Mouse (Mus musculus) cerebellum, postnatal 10 days (tissue): Measurements from ENCODE around the gene Il17ra.

Experiments used
- DNase-seq, 2 experiments: peaks; one replicate each; pipeline ENCODE4 v3.0.0; 2021; ENCODE audit warnings: mixed read lengths in 2 of 2

The Il17ra gene

GRCm38 (mm10) chr6:120472455-120473140 is 9.6 kb downstream of the Il17ra start:
- no peak for DNase-seq

- peak; percentile 40 to 68 for DNase-seq
Measured at GRCm38 (mm10) chr6:120473427-120473826, 10.4 kb downstream of the Il17ra start.

DNA sequence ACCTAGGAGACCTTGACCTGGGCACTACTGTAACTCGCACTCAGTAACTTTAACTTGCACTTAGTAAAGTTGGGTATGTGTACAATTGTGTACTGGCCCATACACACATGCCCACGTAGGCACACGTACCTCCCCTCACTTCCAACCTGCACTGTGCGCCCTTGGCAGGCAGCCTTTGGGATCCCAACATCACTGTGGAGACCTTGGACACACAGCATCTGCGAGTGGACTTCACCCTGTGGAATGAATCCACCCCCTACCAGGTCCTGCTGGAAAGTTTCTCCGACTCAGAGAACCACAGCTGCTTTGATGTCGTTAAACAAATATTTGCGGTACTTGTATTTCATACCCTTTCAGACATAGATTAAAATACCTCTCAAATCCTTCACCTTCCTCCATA is 12.2 kb downstream of the Il17ra start:
- DNase-seq = no peak

- no peak for DNase-seq
Measured at GRCm38 (mm10) chr6:120479302-120479701, 16.3 kb downstream of the Il17ra start.

DNA sequence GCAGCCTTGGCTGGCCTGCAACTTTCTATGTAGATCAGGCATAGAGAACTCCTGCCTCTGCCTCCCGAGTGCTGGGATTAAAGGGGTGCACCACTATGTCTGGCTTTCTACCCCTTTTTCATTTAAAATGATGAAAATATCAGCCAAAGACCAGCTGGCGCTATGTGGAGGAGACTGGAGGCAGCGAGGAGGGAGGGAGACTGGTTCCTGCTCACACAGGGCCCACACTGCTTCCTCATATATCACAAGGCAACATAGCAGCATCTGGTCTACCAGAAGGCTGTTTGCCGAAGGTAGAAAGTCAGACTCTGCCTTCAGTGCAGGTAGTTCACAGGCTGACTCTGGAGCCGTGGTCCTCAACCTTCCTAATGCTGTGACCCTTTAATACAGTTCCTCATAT is 17.3 kb downstream of the Il17ra start:
- DNase-seq = no peak

DNA sequence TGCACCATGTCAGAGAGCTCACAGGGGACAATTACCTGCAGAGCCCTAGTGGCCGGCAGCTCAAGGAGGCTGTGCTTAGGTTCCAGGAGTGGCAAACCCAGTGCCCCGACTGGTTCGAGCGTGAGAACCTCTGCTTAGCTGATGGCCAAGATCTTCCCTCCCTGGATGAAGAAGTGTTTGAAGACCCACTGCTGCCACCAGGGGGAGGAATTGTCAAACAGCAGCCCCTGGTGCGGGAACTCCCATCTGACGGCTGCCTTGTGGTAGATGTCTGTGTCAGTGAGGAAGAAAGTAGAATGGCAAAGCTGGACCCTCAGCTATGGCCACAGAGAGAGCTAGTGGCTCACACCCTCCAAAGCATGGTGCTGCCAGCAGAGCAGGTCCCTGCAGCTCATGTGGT is 18.5 kb downstream of the Il17ra start:
- DNase-seq = peak in 1 of 2 experiments; percentile 35

- DNase-seq = no peak
Measured at GRCm38 (mm10) chr6:120482021-120482420, 19.0 kb downstream of the Il17ra start.

DNA sequence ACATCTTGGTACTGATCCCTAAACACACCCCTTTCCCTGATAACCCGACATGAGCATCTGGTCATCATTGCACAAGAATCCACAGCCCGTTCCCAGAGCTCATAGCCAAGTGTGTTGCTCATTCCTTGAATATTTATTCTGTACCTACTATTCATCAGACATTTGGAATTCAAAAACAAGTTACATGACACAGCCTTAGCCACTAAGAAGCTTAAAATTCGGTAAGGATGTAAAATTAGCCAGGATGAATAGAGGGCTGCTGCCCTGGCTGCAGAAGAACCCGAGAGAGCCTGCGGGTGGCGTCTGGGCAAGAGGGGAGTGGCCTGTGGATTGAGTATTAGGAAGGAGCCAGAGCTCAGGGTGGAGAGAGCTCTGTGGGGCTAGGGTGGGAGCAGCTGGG is 19.7 kb downstream of the Il17ra start:
- no peak for DNase-seq

- peak; percentile 63 to 69 for DNase-seq
Measured at GRCm38 (mm10) chr6:120483211-120483626, 20.2 kb downstream of the Il17ra start.

GRCm38 (mm10) chr6:120485038-120485437 is 22.0 kb downstream of the Il17ra start:
- DNase-seq = no peak

DNA sequence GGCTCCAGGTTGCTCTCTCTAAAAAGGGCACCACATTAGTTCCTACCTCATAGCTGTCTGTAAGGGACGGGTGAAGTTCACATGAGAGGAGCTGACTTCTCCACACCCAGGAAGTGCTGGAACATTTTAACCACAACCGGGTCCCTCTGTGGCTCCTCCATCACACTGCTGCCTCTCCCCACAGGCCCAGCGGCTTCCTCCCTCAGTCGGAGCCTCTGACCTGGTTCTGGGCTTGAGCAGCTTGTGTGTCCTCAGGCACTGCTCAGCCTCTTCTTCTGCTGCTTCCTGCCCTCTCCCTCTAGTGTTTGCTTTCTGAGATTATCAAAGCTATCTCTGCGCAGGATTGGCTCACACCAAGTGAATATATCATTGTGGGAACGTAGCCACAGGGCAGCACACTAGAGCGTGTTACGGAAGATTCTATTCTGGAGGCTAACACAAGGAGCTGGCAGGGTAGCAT is 23.0 kb downstream of the Il17ra start:
- DNase-seq = peak in 1 of 2 experiments; percentile 42

DNA sequence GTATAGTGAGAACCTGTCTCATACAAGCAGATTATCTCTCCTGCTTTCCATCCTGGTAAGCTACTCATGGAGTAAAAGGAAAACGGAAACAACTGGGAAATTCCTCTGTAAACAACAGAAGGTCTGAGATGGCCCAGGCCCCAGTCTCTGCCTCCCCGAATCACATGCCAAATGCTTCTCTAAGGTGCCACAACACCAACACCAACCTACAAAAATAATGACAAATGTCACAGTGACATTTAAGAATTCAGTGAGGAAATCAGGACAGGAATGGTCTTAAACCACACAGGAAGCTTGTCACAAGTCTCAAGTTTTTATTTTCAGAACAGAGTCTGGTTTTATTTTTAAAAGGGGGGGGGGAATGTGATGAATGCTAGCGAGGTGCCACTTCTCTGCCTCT is 25.6 kb downstream of the Il17ra start:
- no peak for DNase-seq

DNA sequence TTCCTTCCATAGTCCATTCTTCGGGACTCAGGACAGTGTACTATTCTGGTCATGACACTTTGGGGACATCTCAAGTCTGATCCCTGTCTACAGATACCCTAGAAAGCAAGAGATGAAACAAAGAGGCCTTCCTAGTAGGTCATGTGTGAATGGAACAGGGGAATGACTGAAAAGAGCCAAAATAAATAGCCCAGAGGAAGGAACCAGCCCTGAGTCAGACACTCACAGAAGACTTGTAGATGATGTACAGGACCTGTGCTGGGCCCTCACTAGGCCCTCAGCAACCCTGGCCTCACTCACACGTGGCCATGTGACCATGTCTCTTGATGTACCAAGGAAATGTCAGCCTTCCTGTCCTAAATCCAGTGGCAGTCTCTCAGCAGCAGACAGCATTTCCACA is 26.4 kb downstream of the Il17ra start:
- DNase-seq = no peak

DNA sequence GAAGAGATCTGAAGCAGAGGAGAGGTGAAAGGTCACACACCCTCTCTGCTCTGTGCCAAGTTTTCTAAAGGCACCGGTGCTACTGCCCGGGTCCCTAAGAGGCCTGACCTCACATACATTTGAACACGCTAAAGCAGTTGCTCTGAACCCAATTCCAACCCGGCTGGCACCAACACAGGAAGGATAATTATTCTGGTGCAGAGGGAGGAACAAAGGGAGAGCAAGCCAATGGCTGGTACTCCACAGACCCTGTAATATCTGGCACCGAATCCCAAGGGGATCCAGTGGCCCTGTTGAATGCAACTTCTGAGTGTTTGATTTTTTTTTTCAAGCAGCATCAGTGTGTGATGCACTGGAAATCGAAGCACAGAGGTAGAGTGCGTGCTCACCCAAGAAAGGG is 28.0 kb downstream of the Il17ra start:
- DNase-seq = peak in 1 of 2 experiments; percentile 28

DNA sequence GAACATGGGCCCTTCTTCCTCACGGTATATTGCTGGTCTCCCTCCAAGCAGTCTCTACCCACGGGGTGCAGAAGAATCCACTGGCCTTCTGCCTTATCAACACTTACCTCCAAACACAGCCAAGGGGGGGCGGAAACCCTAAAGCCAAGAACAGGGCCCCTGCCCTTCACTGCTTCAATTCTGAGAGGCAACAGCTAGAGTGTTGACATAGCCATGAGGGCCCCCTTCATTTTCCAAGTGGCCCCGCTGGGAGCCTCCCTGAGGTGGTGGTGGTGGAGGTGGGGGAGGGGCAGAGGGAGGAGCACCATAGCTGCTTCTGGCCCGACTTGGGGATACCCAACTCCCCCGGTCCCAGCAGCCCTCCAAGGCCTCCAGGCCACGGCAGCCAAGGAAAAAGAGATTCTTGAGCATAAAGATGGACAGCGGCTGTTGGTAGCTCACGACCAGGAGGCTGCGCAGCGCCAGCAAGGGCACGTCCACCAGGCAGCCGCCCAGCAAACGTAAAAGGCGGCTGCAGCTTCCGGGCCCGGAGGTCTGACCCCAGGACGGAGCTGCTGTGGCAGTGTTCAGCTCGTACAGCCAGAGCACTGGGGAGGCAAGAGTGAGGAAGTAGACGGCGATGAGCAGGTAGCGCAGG is 28.9 kb downstream of the Il17ra start:
- peak; percentile 35 to 49 for DNase-seq

GRCm38 (mm10) chr6:120492499-120493373 is 29.7 kb downstream of the Il17ra start:
- DNase-seq = peak; percentile 53 to 58

DNA sequence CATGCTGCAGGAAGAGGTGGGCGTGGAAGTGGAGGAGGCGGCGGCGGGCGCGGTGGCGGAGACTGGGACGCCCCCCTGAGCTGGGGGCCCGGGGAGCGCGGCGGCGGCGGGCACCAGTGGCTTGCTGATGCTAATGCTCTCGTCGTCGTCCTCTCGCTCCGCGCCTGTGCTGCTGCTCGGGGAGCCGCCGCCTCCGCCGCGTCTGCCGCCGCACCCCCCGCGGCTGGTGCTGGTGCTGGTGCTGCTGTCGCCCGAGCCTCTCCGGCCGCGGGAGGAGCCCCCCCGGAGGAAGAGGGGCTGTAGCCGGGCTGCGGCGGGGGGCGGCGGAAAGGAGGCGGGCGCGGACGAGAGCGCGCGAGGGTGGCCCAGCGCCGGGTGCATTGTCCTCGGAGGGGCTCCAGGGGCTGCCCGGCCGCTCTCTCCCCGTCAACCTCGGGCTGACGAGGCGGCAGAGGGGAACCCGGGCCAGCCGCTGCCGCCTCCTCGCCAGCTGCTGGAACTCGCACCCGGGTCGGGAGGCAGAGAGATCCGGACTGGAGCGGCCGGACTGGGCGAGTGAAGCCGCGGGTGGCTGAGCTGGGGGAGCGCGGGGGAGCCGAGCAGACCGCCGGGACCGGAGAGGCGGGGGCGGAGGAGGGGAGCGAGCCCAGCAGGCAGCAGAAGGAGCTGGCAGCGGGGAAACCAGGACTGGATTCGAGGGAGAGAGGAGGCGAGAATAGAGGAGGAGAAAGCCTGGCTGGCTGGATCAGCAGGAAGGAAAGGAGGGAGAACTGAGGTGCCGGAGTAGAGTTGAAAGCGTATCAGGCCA is 30.5 kb downstream of the Il17ra start, which contains the start of gene Tmem121b:
Tmem121b (minus strand) TSS at position 434 of the 808 bp plus-strand sequence.
- peak; percentile 87 to 91 for DNase-seq

- peak; percentile 62 to 66 for DNase-seq
Measured at GRCm38 (mm10) chr6:120496544-120496943, 33.5 kb downstream of the Il17ra start.

- DNase-seq = no peak
Measured at GRCm38 (mm10) chr6:120504051-120504450, 41.0 kb downstream of the Il17ra start.

GRCm38 (mm10) chr6:120505531-120505930 is 42.5 kb downstream of the Il17ra start:
- peak; percentile 40 to 51 for DNase-seq

DNA sequence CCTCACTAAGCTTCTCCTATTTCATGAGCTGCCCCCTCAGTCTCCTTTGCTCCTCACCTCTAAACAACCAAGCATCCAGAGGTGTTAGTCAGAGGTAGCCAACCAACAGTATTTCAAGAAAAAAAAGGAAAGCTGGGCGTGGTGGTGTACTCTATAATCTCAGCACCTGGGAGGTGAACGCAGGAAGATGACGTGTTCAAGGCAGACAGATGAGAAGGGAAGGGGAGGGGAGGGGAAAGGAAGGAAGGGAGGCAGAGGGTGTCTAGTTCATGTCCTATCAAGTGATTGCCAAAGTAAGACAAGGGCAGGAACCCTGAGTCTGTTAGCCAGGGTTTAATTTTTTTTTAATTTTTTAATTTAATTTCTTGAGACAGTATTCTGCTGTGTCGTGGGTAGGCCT is 45.6 kb downstream of the Il17ra start:
- DNase-seq = no peak

- DNase-seq = no peak
Measured at GRCm38 (mm10) chr6:120509975-120510374, 46.9 kb downstream of the Il17ra start.
